Mouse (Mus musculus): ENCODE results near the gene Pcsk5. TPM values are rescaled to one million over a fixed set of nuclear protein-coding genes. Genes with fewer than 3 reads are reported as not detected.
A peak's percentile ranks its signal among the peaks of the same experiment; 100 is the strongest.

Pcsk5 gene
- polyA plus RNA-seq, 1 experiment = 32.8 TPM

- no peak overlapping the region for H3K4me3 ChIP-seq (ENCODE audit: low read depth, low read length)
- no peak overlapping the region for H3K27ac ChIP-seq (ENCODE audit: insufficient read depth, low read depth, low read length)
- 84% methylated on average over 4 of the region's 4 CpGs for WGBS
- H3K36me3 ChIP-seq (ENCODE audit: control insufficient read depth, insufficient read depth, low read length) = peaks cover 31% of the 10 kb centered on the region
- H3K27me3 ChIP-seq (ENCODE audit: control insufficient read depth, insufficient read depth, low read length) = no peaks in the 10 kb centered on the region
- no peaks in the 10 kb centered on the region for H3K4me1 ChIP-seq (ENCODE audit: control insufficient read depth, insufficient read depth, insufficient read length, low read length)
- no peak for TF ChIP-seq POLR2A (IDR thresholded peaks at IDR 0.05; ENCODE audit: low read depth, low read length)
- no peak for TF ChIP-seq CTCF (IDR thresholded peaks at IDR 0.05; ENCODE audit: extremely low read depth, insufficient read length, insufficient replicate concordance, low read depth, low read length)
These were observed 366.2 kb downstream of the Pcsk5 start for GRCm38 (mm10) chr19:17471196-17471595.

- Histone ChIP-seq H3K27me3 (ENCODE audit: control insufficient read depth, insufficient read depth, low read length) (no peaks in the 10 kb centered on the region), H3K4me1 (ENCODE audit: control insufficient read depth, insufficient read depth, insufficient read length, low read length) (no peaks in the 10 kb centered on the region), H3K27ac (ENCODE audit: insufficient read depth, low read depth, low read length) (no peak overlapping the region), H3K4me3 (ENCODE audit: low read depth, low read length) (no peak overlapping the region), H3K36me3 (ENCODE audit: control insufficient read depth, insufficient read depth, low read length) (peaks cover 24% of the 10 kb centered on the region)
- whole genome bisulfite sequencing = 60% methylated on average over 6 of the region's 6 CpGs
- TF ChIP-seq CTCF (IDR thresholded peaks at IDR 0.05; ENCODE audit: extremely low read depth, insufficient read length, insufficient replicate concordance, low read depth, low read length) (no peak), POLR2A (IDR thresholded peaks at IDR 0.05; ENCODE audit: low read depth, low read length) (no peak)
These were observed 369.7 kb downstream of the Pcsk5 start for GRCm38 (mm10) chr19:17467556-17468211.

- H3K36me3 ChIP-seq (ENCODE audit: control insufficient read depth, insufficient read depth, low read length) = peaks cover 37% of the 10 kb centered on the region
- no peaks in the 10 kb centered on the region for H3K4me1 ChIP-seq (ENCODE audit: control insufficient read depth, insufficient read depth, insufficient read length, low read length)
- WGBS = 90% methylated on average over 7 of the region's 7 CpGs
- no peak overlapping the region for H3K27ac ChIP-seq (ENCODE audit: insufficient read depth, low read depth, low read length)
- H3K4me3 ChIP-seq (ENCODE audit: low read depth, low read length) = no peak overlapping the region
- H3K27me3 ChIP-seq (ENCODE audit: control insufficient read depth, insufficient read depth, low read length) = no peaks in the 10 kb centered on the region
- TF ChIP-seq POLR2A (IDR thresholded peaks at IDR 0.05; ENCODE audit: low read depth, low read length) (no peak), CTCF (IDR thresholded peaks at IDR 0.05; ENCODE audit: extremely low read depth, insufficient read length, insufficient replicate concordance, low read depth, low read length) (no peak)
These were observed 385.4 kb downstream of the Pcsk5 start for GRCm38 (mm10) chr19:17452001-17452400.

- Histone ChIP-seq H3K36me3 (ENCODE audit: control insufficient read depth, insufficient read depth, low read length) (peaks cover 23% of the 10 kb centered on the region), H3K27me3 (ENCODE audit: control insufficient read depth, insufficient read depth, low read length) (no peaks in the 10 kb centered on the region), H3K4me1 (ENCODE audit: control insufficient read depth, insufficient read depth, insufficient read length, low read length) (peaks cover 8% of the 10 kb centered on the region), H3K27ac (ENCODE audit: insufficient read depth, low read depth, low read length) (peak overlapping the region; percentile 90), H3K4me3 (ENCODE audit: low read depth, low read length) (no peak overlapping the region)
- WGBS = 27% methylated on average over 7 of the region's 7 CpGs
- TF ChIP-seq CTCF (IDR thresholded peaks at IDR 0.05; ENCODE audit: extremely low read depth, insufficient read length, insufficient replicate concordance, low read depth, low read length) = no peak
These were observed 393.9 kb downstream of the Pcsk5 start for GRCm38 (mm10) chr19:17443581-17443980.

- Histone ChIP-seq H3K27ac (ENCODE audit: insufficient read depth, low read depth, low read length) (no peak overlapping the region), H3K36me3 (ENCODE audit: control insufficient read depth, insufficient read depth, low read length) (peaks cover 19% of the 10 kb centered on the region), H3K4me3 (ENCODE audit: low read depth, low read length) (no peak overlapping the region), H3K4me1 (ENCODE audit: control insufficient read depth, insufficient read depth, insufficient read length, low read length) (peaks cover 9% of the 10 kb centered on the region), H3K27me3 (ENCODE audit: control insufficient read depth, insufficient read depth, low read length) (no peaks in the 10 kb centered on the region)
- TF ChIP-seq CTCF (IDR thresholded peaks at IDR 0.05; ENCODE audit: extremely low read depth, insufficient read length, insufficient replicate concordance, low read depth, low read length) (no peak), POLR2A (IDR thresholded peaks at IDR 0.05; ENCODE audit: low read depth, low read length) (no peak)
- 35% methylated on average over 4 of the region's 4 CpGs for WGBS
These were observed 397.8 kb downstream of the Pcsk5 start for GRCm38 (mm10) chr19:17439476-17440189.

- 74% methylated on average over 1 of the region's 1 CpGs for WGBS
- H3K27ac ChIP-seq (ENCODE audit: insufficient read depth, low read depth, low read length) = no peak overlapping the region
- H3K4me1 ChIP-seq (ENCODE audit: control insufficient read depth, insufficient read depth, insufficient read length, low read length) = peaks cover 2% of the 10 kb centered on the region; the same call in 1 of the 2 replicates
- H3K4me3 ChIP-seq (ENCODE audit: low read depth, low read length) = no peak overlapping the region
- TF ChIP-seq CTCF (IDR thresholded peaks at IDR 0.05; ENCODE audit: extremely low read depth, insufficient read length, insufficient replicate concordance, low read depth, low read length) = no peak
- no peak for TF ChIP-seq POLR2A (IDR thresholded peaks at IDR 0.05; ENCODE audit: low read depth, low read length)
- H3K27me3 ChIP-seq (ENCODE audit: control insufficient read depth, insufficient read depth, low read length) = no peaks in the 10 kb centered on the region
- H3K36me3 ChIP-seq (ENCODE audit: control insufficient read depth, insufficient read depth, low read length) = peaks cover 23% of the 10 kb centered on the region
These were observed 400.8 kb downstream of the Pcsk5 start for GRCm38 (mm10) chr19:17436651-17437050.

GRCm38 (mm10) chr19:17428561-17428914, 408.9 kb downstream of the Pcsk5 start:
- WGBS = 33% methylated on average over 2 of the region's 2 CpGs
- H3K4me1 ChIP-seq (ENCODE audit: control insufficient read depth, insufficient read depth, insufficient read length, low read length) = peaks cover 9% of the 10 kb centered on the region; the same call in 1 of the 2 replicates
- H3K27ac ChIP-seq (ENCODE audit: insufficient read depth, low read depth, low read length) = peak overlapping the region; percentile 87

More at GRCm38 (mm10) chr19:17428561-17428914, 408.9 kb downstream of the Pcsk5 start:
- no peaks in the 10 kb centered on the region for H3K27me3 ChIP-seq (ENCODE audit: control insufficient read depth, insufficient read depth, low read length)
- H3K4me3 ChIP-seq (ENCODE audit: low read depth, low read length) = no peak overlapping the region
- peaks cover 9% of the 10 kb centered on the region; the same call in 1 of the 2 replicates for H3K36me3 ChIP-seq (ENCODE audit: control insufficient read depth, insufficient read depth, low read length)
- TF ChIP-seq POLR2A (IDR thresholded peaks at IDR 0.05; ENCODE audit: low read depth, low read length) (no peak), CTCF (IDR thresholded peaks at IDR 0.05; ENCODE audit: extremely low read depth, insufficient read length, insufficient replicate concordance, low read depth, low read length) (no peak)
